Mouse (Mus musculus): ENCODE data around the gene Cygb. TPM values are rescaled to one million over a fixed set of nuclear protein-coding genes. Genes with fewer than 3 reads are reported as not detected.
"Not testable (repeated sequence)": the region's sequence is repeated elsewhere in the genome, so short reads cannot be mapped to it uniquely, and the experiment has no call there.

Cygb gene
- total RNA-seq, 2 experiments from 2014 or later: not detected

DNA sequence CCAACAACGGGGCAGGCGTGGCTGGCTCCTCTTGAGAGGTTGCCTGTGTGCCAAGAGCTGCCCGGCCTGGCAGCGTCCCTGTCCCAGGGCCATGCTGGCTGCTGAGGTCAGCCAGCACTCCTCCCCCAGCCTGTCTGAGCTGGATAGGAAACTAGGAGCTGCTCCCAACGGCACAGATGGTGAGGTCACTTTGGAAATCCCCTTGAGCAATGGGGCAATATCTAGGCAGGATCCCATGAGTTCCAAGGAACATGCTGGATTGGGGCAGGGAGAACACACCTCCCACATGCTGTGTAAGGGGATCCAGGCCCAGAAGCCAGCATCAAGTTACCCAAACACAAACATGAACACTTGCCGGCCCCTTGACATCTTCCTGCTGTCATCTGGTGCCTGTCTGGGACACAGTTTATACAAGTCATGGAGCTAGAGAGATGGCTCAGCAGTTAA is 32.8 kb downstream of the Cygb start:
- no peak for ATAC-seq (replicated peaks; ENCODE audit: low FRiP score, poor library complexity, severe bottlenecking)

DNA sequence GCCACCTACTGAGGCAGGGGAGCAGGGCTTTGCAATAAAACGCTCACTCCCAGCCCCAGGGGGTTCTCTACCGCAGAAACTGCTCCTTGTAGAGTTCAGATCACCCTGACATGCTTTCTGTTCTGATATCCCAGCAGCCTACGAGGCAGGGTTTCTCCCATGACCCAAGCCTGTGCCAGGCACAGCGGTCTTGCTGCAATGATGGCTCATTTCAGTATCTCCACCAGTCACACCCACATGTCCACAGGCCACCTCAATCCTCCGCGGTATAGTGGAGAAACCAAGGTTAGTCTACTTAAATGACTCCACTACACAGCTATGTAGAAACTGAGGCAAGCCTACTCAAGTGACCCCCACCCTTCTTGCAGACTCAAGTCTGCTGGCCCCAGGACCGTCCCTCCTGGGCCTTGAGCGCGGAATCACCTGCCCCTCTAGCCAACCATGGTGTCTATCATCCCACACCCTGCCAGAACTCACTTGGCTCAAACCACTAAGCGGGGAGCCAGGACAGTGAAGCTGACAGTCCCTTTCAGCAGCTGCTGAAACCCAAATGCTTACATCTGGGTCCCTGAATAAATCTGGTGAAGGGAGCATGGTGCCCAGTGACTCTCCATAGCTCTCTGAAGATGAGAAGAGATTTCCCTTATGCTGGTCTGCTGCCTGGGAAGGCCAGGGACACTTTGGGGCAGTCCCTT is 33.4 kb downstream of the Cygb start:
- ATAC-seq (replicated peaks; ENCODE audit: low FRiP score, poor library complexity, severe bottlenecking): peak; percentile 28; the same call in 1 of the 2 replicates

DNA sequence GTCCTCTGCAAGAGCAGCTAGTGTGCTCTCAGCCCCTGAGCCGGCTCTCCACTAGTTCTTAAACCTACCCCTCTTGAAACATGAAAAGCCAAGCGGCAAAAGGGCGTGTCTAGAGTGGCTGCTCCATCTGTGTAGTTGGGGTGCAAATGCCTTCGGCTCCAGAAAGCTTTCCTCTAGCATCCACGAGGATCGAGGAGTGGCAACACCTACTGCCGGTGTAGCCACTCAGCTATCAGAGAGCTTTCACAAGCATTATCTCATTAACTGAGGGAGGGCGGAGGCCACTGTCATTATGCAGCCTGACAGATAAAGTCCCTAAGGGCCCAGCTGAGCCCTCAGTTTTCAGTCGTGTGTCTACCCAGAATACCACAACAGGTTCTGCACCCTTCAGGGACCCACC is 34.0 kb downstream of the Cygb start:
- ATAC-seq (replicated peaks; ENCODE audit: low FRiP score, poor library complexity, severe bottlenecking): peak; percentile 68

DNA sequence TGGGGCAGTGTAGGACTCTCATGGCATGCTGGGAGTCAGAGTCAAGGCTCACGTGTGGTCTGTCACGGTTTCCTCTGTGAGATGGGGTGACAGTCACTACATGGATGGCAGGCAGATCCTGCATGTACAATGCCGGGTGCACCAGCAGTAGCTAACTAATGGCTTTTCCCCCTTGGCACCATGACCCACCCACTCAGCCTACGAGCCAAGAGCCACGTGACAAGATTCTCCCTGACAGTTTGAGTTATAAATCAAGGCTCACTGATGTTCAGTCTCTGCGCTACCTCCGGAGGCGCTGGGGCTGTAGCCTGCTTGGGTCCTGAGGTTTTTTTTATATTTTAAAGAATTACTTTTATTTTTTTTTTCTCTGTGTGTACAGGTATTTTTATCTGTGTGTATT is 34.6 kb downstream of the Cygb start:
- no peak for ATAC-seq (replicated peaks; ENCODE audit: low FRiP score, poor library complexity, severe bottlenecking)

DNA sequence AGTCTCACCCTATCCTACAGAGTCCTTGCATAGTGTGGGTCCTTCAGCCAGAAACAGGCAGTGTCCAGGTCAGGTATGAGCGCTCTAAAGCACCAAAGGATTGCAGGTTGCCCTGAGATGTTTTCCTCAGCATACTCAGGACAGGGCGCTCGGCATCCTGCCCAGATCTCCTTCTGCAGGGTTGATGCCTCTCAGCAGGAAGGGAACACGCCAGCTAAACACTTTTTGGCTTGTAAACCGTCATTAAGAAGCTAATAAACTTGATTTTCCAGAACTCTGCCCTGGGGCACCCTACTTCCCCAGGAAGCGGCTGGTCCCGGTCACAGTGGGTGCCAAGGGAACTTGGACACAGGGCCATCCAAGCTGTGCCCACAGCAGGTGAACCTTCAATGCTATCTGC is 35.0 kb downstream of the Cygb start:
- no peak for ATAC-seq (replicated peaks; ENCODE audit: low FRiP score, poor library complexity, severe bottlenecking)

DNA sequence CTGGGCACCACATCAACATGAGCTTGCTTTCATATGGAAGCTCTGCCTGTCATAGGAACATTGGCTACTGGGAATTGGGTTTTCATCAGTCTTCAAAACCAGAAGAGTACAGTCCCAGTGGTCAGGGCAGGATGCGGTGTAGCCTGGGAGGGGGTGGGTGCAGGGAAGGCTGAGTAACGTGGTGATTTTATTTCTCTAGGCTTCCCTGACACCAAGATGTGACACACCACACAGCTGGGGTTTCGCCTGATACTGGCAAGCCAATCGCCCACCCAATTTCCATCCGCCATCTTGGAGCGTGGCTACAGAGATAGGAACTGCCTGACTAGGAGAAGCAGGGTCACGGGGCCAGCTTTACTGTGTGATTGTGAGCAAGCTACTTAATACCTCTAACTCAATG is 35.4 kb downstream of the Cygb start:
- ATAC-seq (replicated peaks; ENCODE audit: low FRiP score, poor library complexity, severe bottlenecking): no peak

DNA sequence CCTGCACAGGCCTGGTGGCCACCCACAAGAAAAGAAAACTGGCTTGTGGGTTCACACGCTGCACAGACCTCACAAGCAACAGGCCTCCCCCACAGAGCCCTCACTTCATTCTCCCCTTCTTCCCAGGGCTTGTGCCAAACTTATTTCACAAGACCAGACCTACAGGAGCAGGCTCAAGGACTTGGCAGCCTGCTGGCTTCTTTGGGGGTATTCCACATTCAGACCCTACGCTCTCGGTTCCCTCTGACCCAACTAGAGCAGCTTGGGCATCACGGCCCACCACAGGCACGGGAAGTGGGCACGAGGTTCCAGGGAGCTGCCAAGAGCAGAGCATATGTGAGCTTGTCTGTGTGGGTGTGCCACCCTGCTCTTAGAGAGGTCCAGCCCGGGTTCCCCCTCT is 36.5 kb downstream of the Cygb start:
- no peak for ATAC-seq (replicated peaks; ENCODE audit: low FRiP score, poor library complexity, severe bottlenecking)

DNA sequence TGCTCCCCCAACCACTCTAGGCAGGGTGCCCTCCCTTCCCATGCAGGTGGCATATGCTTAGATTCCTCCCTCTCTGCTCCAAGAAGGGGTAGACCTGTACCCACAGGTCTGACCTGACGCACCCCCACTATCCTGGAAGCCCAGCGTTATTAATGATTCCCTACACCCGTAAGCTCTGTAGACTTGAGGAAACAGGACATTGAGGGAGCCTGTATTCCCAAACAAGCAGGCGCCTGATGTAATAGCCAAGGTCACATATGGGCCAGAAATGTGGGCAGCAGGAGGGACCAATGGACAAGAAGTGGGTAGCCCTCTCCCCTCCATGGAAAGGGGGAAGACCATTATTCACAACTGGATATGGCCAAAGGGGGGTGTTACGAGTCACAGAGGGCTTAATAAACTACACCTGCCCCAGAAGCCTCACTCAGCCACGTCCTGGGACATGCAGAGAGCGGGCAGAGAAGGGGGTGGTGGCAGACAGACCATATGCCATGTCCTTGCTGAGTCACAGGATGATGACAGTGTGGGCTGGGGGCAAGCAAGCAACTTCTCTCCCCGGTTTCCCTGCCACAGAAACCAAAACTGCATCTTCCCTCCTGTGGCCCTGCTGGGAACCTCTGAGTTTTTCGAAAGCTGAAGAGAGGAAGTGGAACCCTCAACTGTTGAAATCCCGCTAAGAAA is 37.5 kb downstream of the Cygb start:
- no peak for ATAC-seq (replicated peaks; ENCODE audit: low FRiP score, poor library complexity, severe bottlenecking)

DNA sequence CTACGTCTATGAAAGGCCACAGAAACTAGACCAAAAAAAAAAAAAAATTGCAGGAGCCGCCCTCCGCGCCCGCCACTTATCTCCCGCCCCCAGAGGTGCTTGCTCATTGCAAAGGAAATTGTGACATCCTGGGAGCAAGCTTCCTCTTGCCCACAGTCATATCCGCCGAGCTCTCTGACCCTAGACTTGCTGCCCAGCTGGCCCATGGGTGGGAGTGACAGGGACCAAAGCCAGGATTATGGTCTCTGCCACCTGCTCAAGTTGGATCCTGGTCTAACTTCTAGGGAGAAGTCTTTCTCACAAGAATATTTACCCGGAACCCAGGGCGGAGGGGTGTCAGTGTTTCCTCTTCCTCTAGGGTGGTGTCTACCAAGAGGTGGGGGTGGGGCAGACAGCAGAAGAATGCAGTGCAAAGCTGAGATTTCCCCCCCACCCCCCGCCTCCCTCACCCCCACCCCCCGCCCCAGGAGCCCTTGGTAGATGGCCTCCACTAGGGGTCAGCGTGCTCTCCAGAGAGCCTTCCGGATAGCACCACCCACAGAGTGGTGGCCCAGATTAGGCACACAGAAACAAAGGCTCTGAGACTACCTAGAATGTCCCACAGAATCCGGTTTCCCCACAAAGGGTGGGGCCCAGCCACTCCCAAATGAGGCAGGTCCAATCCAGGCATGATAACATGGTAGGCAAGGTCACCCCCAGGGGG is 38.2 kb downstream of the Cygb start:
- peak; percentile 71 for ATAC-seq (replicated peaks; ENCODE audit: low FRiP score, poor library complexity, severe bottlenecking)

DNA sequence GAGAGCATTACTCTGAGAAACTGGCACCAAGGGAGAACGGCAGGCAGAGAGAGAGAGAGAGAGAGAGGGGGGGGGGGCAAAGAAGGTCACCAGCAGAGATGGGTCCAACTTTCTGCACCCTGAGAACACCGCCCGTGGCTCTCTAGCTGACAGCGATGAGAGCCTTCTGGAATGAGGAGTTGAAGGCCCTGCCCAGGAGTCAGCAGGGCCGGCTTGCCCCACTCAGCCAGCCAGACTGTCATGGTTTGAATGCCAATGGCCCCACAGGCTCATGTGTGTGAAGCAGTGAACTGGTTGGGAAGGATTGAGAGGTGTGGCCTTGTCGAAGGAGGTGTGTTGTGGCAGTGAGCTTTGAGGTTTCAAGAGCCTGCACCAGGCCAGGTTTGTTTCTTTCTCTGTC is 40.9 kb downstream of the Cygb start:
- ATAC-seq (replicated peaks; ENCODE audit: low FRiP score, poor library complexity, severe bottlenecking): no peak

DNA sequence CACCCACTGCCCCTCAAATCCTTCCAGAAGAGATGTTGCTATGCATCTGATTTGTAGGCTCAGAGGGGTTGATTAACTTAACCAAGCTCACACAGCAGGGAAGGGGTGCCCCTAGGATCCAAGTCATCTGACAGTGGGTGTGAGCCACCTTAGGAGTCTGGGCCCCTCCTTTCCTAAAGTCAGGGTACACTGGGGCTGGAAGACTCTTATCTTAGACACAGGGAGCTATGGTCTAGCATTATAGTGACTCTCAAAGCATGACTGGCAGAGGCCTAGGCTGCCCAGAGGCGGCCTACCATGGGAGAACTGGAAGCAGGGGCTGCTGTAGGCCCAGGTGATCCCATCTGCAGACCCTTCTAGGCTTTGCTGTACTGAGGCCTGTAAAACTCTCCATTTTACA is 41.6 kb downstream of the Cygb start:
- ATAC-seq (replicated peaks; ENCODE audit: low FRiP score, poor library complexity, severe bottlenecking): no peak

DNA sequence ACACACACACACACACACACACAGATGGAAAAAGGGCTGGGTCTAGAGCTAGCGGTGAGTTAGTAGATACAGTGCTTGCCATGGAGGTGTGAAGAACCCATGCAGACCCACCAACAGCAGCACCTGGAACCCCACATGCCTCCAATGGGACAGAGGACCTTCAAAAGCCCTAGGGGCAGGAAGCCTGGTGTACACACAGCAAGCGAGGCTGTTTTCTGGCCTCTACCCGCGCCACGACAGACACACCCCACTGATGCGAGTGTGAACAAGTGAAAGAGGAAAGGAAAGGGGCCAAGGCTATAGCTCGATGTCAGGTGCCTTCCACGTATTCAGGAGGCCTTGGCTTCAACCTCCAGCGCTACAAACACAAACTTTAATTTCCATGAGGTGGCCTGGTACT is 42.2 kb downstream of the Cygb start:
- ATAC-seq (replicated peaks; ENCODE audit: low FRiP score, poor library complexity, severe bottlenecking): no peak

DNA sequence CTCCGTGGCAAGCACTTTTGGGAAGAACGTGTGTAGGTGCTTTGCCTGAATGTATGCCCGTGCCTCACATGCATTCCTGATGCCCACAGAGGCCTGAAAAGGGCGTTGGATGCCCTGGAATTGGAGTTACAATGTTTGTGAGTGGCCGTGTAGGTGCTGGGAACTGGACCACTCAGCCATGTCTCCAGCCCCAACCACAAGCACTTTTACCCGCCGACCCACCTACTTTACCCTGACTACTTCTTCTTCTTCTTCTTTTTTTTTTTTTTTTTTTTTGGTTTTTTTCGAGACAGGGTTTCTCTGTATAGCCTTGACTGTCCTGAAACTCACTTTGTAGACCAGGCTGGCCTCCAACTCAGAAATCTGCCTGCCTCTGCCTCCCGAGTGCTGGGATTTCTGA is 42.9 kb downstream of the Cygb start:
- not testable (repeated sequence) for ATAC-seq (replicated peaks; ENCODE audit: low FRiP score, poor library complexity, severe bottlenecking)

DNA sequence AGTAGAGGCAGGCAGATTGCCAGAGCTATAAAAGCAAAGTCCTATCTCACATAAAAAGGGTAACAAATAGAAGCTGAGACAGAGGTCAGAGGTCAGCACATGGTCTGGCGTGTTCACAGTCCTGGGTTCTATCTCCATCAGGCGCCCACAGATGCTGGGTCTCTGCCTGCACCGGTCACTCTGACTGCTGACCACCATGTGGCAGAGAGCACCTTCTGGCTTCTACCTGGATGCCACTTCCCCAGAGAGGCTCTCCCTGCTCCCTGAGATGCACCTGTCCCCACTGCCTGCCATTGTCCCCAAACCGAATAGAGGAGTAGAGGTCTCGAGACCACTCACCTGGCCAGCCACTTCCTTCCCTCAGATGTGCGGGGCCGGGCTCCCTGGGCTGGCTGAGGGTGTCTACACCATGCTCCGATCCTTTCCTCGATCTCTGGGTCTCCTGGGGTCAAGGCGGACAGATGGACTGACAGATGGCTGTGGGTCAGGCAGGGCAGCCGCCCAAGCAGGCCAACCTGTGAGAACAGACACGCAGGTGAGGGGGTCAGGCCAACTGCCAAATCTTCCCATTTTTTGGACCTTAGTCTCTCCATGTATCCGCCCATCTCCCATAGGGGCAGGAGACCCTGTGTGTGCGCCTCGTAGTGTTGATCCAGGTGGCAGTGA is 44.0 kb downstream of the Cygb start:
- no peak for ATAC-seq (replicated peaks; ENCODE audit: low FRiP score, poor library complexity, severe bottlenecking)

DNA sequence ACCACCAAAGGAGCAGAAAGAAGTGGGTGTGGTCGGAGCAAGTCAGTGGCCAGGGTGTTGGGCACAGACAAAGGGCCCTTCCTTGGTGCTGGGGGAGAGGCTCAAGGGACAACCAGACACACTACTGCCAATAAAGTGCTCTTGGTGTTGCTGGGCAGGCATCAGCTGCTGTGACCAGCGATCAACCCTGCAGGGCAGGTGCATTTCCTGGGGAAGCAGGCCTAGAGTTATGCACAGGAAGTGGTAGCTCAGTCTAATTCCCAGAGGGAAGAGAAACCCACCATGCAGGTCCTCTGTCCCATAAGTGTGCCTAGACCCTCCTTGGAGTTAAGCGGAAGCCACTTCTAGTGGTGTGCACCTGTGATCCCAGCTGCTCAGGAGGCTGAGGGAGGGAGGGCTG is 46.4 kb downstream of the Cygb start:
- ATAC-seq (replicated peaks; ENCODE audit: low FRiP score, poor library complexity, severe bottlenecking): no peak

DNA sequence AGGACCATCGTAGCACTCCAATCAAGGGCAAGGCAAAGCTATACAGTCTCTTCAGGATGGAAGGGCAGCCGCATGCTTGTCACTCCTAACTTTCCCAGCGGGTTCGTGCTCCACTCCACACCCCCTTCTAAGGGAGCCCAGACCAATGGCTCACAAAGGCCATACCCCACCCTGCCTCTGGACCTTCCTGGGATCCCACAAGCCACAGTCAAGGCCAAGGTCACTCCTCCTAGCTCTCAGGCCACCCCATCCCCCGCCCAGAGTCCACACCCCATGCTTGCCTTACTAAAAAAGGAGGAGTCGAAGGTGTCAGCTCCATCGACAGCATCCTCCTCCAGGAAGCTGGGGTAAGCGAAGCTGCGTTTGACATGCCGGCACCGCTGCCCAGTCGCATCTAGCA is 50.0 kb downstream of the Cygb start:
- ATAC-seq (replicated peaks; ENCODE audit: low FRiP score, poor library complexity, severe bottlenecking): no peak

DNA sequence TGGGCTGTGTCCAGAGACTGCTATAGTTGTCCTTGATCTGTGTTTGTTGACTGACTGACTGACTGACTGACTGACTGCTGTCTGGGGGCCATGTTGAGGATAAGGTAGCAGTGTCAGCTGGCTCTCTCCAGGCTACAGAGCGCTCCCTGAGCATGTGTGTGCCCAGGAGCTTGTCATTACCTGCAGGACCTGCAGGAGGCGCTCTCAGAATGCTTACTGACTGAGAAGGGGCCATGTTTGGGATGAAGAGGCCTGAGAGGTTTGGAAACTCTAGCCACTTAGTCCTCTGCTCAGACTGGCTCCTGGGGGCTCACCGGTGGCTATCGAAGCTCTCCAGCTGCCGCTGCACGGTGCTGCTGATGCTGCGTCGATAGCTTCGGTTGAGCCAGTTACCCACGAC is 50.8 kb downstream of the Cygb start:
- peak; percentile 57; the same call in 1 of the 2 replicates for ATAC-seq (replicated peaks; ENCODE audit: low FRiP score, poor library complexity, severe bottlenecking)

DNA sequence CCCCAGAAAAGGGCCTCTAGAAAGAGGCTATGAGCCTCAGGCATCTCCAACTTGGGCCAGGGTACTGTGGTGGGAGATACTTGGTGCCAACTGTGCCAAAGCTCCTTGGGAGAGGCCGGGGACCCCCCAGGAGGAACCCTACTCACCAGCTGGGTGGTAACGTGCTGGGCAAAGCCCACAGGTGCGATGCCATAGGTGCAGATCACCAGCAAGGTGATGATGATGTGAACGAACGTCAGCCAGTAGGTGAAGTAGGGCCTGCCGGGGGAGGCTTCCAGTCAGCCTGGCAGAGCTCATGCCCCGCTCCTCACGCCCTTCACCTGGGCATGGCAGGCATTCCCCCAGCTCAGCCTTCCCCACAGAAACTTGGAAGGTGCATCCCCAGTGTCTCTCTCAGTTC is 52.1 kb downstream of the Cygb start:
- ATAC-seq (replicated peaks; ENCODE audit: low FRiP score, poor library complexity, severe bottlenecking): no peak

DNA sequence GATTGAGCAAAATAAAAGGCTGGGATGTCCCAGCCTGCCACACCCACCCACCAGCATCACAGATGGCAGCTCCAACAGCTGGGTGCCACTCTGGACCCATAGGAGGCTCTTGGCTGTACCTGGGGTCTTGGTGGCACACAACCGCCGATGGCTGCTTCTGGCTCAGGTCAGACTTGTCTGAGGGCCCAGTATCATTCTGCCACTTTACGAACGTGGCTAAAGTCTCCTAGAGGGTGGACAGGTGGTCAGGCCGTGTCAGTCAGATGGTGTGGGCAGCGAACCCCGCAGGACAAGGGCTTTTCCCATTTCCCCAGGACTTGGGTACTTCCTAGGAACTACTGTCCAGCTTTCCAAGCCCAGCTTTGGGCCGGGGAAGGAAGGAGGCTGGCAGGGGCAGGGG is 52.9 kb downstream of the Cygb start:
- ATAC-seq (replicated peaks; ENCODE audit: low FRiP score, poor library complexity, severe bottlenecking): no peak

DNA sequence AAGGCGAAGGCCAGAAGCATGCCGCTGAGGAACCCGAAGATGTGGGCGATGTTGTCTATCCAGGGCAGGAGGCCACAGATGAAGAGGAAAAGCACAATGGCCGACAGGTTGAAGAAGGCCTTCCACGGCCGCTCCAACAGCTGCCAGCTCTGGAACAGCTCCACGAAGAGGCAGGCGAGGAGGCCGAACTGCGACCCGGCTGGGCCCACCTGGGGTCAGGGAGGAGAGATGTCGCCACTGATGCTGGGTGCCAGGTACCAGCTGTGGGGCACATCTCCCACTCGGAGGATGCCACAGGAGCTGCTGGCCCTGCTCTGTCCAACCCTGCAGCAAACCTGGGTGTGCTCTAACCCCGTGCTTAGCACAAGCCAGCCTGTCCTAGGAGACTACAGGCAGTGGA is 54.9 kb downstream of the Cygb start:
- ATAC-seq (replicated peaks; ENCODE audit: low FRiP score, poor library complexity, severe bottlenecking): no peak

DNA sequence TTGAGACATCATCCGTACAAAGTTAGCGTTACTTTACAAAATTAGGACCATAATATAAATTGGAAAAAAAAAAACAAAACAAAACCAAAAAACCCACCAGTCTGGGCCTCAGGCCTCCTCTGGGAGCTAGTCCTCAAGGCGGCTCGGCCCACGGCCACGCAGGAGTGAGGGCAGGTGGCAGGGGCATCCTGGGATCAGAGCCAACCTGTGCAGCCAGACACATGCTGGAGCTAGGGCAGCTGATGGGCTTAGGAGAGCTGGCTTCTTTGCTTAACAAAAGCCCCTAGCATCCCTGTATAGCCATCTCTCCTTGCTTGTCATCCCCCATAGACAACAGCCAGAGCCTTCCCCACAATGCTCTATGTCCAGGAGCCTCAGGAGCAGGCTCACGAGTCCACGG is 55.9 kb downstream of the Cygb start:
- no peak for ATAC-seq (replicated peaks; ENCODE audit: low FRiP score, poor library complexity, severe bottlenecking)

All from erythroid progenitor cell, adult 5-6 weeks (primary cell).